Mouse (Mus musculus): ENCODE results near the gene Slc35e4. TPM values are rescaled to one million over a fixed set of nuclear protein-coding genes. Genes with fewer than 3 reads are reported as not detected.
A peak's percentile ranks its signal among the peaks of the same experiment; 100 is the strongest.

Slc35e4 gene
- total and polyA plus RNA-seq, 3 experiments: 0.05 TPM; not detected in 2

- Histone ChIP-seq H3K4me3 (ENCODE audit: low read depth, low read length) (peak within 1 kb of the TSS; percentile 62), H3K36me3 (replicated peaks) (no peaks in the 10 kb centered on the region), H3K27me3 (ENCODE audit: insufficient read depth, low read length) (peaks cover 14% of the 10 kb centered on the region), H3K4me1 (ENCODE audit: insufficient read depth, low read depth, low read length) (peaks cover 8% of the 10 kb centered on the region), H3K9me3 (replicated peaks) (no peaks in the 10 kb centered on the region)
- DNase-seq (ENCODE audit: low spot score) (peak; percentile 60), ATAC-seq (ENCODE audit: extremely low read depth, insufficient number of reproducible peaks, low FRiP score, poor library complexity, severe bottlenecking) (peak; percentile 68)
- TF ChIP-seq GATA1 (IDR thresholded peaks at IDR 0.05; ENCODE audit: borderline replicate concordance, low read length) (no peak), TAL1 (conservative IDR thresholded peaks at IDR 0.05; ENCODE audit: low read depth, low read length) (no peak), CTCF (IDR thresholded peaks at IDR 0.05; ENCODE audit: low read depth, low read length) (no peak)
Measured at GRCm38 (mm10) chr11:3931511-3932211, 17.2 kb upstream of the Slc35e4 start, which contains the start of gene Tcn2. Tcn2 (minus strand) TSS chr11:3932159.

GRCm38 (mm10) chr11:3930931-3931330 is 16.5 kb upstream of the Slc35e4 start:
- Histone ChIP-seq H3K36me3 (replicated peaks) (no peaks in the 10 kb centered on the region), H3K9me3 (replicated peaks) (no peaks in the 10 kb centered on the region), H3K27me3 (ENCODE audit: insufficient read depth, low read length) (peaks cover 16% of the 10 kb centered on the region), H3K4me3 (ENCODE audit: low read depth, low read length) (no peak overlapping the region; the same call in 1 of the 2 replicates), H3K4me1 (ENCODE audit: insufficient read depth, low read depth, low read length) (peaks cover 8% of the 10 kb centered on the region)
- DNase-seq (ENCODE audit: low spot score) (no peak), ATAC-seq (ENCODE audit: extremely low read depth, insufficient number of reproducible peaks, low FRiP score, poor library complexity, severe bottlenecking) (no peak)
- TF ChIP-seq GATA2 (IDR thresholded peaks at IDR 0.05; ENCODE audit: borderline replicate concordance, low read depth, low read length) (no peak), GATA1 (IDR thresholded peaks at IDR 0.05; ENCODE audit: borderline replicate concordance, low read length) (no peak), POLR2AphosphoS5 (IDR thresholded peaks at IDR 0.05; ENCODE audit: insufficient replicate concordance, low read depth, low read length) (no peak), CTCF (IDR thresholded peaks at IDR 0.05; ENCODE audit: low read depth, low read length) (no peak), TAL1 (conservative IDR thresholded peaks at IDR 0.05; ENCODE audit: low read depth, low read length) (no peak)

GRCm38 (mm10) chr11:3930019-3930418 is 15.6 kb upstream of the Slc35e4 start:
- no peak overlapping the region for H3K4me3 ChIP-seq (ENCODE audit: low read depth, low read length)
- H3K4me1 ChIP-seq (ENCODE audit: insufficient read depth, low read depth, low read length): peaks cover 8% of the 10 kb centered on the region
- no peak for TF ChIP-seq CTCF (IDR thresholded peaks at IDR 0.05; ENCODE audit: low read depth, low read length)
- no peak for TF ChIP-seq GATA2 (IDR thresholded peaks at IDR 0.05; ENCODE audit: borderline replicate concordance, low read depth, low read length)
- TF ChIP-seq GATA1 (IDR thresholded peaks at IDR 0.05; ENCODE audit: borderline replicate concordance, low read length): no peak
- TF ChIP-seq TAL1 (conservative IDR thresholded peaks at IDR 0.05; ENCODE audit: low read depth, low read length): no peak
- no peak for TF ChIP-seq POLR2AphosphoS5 (IDR thresholded peaks at IDR 0.05; ENCODE audit: insufficient replicate concordance, low read depth, low read length)
- H3K36me3 ChIP-seq (replicated peaks): no peaks in the 10 kb centered on the region
- DNase-seq (ENCODE audit: low spot score) (no peak), ATAC-seq (ENCODE audit: extremely low read depth, insufficient number of reproducible peaks, low FRiP score, poor library complexity, severe bottlenecking) (no peak)
- no peaks in the 10 kb centered on the region for H3K9me3 ChIP-seq (replicated peaks)
- peaks cover 18% of the 10 kb centered on the region for H3K27me3 ChIP-seq (ENCODE audit: insufficient read depth, low read length)

GRCm38 (mm10) chr11:3925916-3926315 is 11.5 kb upstream of the Slc35e4 start:
- peaks cover 7% of the 10 kb centered on the region; the same call in 1 of the 2 replicates for H3K27me3 ChIP-seq (ENCODE audit: insufficient read depth, low read length)
- TF ChIP-seq GATA2 (IDR thresholded peaks at IDR 0.05; ENCODE audit: borderline replicate concordance, low read depth, low read length) (no peak), CTCF (IDR thresholded peaks at IDR 0.05; ENCODE audit: low read depth, low read length) (no peak), POLR2AphosphoS5 (IDR thresholded peaks at IDR 0.05; ENCODE audit: insufficient replicate concordance, low read depth, low read length) (no peak), GATA1 (IDR thresholded peaks at IDR 0.05; ENCODE audit: borderline replicate concordance, low read length) (no peak), TAL1 (conservative IDR thresholded peaks at IDR 0.05; ENCODE audit: low read depth, low read length) (no peak)
- no peak for DNase-seq (ENCODE audit: low spot score)

GRCm38 (mm10) chr11:3922731-3923130 is 8.3 kb upstream of the Slc35e4 start:
- TF ChIP-seq CTCF (IDR thresholded peaks at IDR 0.05; ENCODE audit: low read depth, low read length): no peak
- TF ChIP-seq POLR2AphosphoS5 (IDR thresholded peaks at IDR 0.05; ENCODE audit: insufficient replicate concordance, low read depth, low read length): no peak
- TF ChIP-seq GATA1 (IDR thresholded peaks at IDR 0.05; ENCODE audit: borderline replicate concordance, low read length): no peak
- no peak for TF ChIP-seq GATA2 (IDR thresholded peaks at IDR 0.05; ENCODE audit: borderline replicate concordance, low read depth, low read length)
- TF ChIP-seq TAL1 (conservative IDR thresholded peaks at IDR 0.05; ENCODE audit: low read depth, low read length): no peak
- H3K9me3 ChIP-seq (replicated peaks): no peaks in the 10 kb centered on the region
- no peaks in the 10 kb centered on the region for H3K4me1 ChIP-seq (ENCODE audit: insufficient read depth, low read depth, low read length)
- DNase-seq (ENCODE audit: low spot score) (no peak), ATAC-seq (ENCODE audit: extremely low read depth, insufficient number of reproducible peaks, low FRiP score, poor library complexity, severe bottlenecking) (no peak)
- H3K36me3 ChIP-seq (replicated peaks): no peaks in the 10 kb centered on the region
- peaks cover 9% of the 10 kb centered on the region; the same call in 1 of the 2 replicates for H3K27me3 ChIP-seq (ENCODE audit: insufficient read depth, low read length)
- H3K4me3 ChIP-seq (ENCODE audit: low read depth, low read length): no peak overlapping the region

More at GRCm38 (mm10) chr11:3925916-3926315, 11.5 kb upstream of the Slc35e4 start:
- ATAC-seq (ENCODE audit: extremely low read depth, insufficient number of reproducible peaks, low FRiP score, poor library complexity, severe bottlenecking): no peak
- Histone ChIP-seq H3K4me3 (ENCODE audit: low read depth, low read length) (no peak overlapping the region), H3K36me3 (replicated peaks) (no peaks in the 10 kb centered on the region), H3K9me3 (replicated peaks) (no peaks in the 10 kb centered on the region), H3K4me1 (ENCODE audit: insufficient read depth, low read depth, low read length) (no peaks in the 10 kb centered on the region)

GRCm38 (mm10) chr11:3922115-3922514 is 7.7 kb upstream of the Slc35e4 start:
- Histone ChIP-seq H3K27me3 (ENCODE audit: insufficient read depth, low read length) (peaks cover 9% of the 10 kb centered on the region; the same call in 1 of the 2 replicates), H3K4me3 (ENCODE audit: low read depth, low read length) (no peak overlapping the region), H3K4me1 (ENCODE audit: insufficient read depth, low read depth, low read length) (no peaks in the 10 kb centered on the region), H3K36me3 (replicated peaks) (no peaks in the 10 kb centered on the region), H3K9me3 (replicated peaks) (no peaks in the 10 kb centered on the region)
- DNase-seq (ENCODE audit: low spot score): no peak
- ATAC-seq (ENCODE audit: extremely low read depth, insufficient number of reproducible peaks, low FRiP score, poor library complexity, severe bottlenecking): no peak
- TF ChIP-seq GATA2 (IDR thresholded peaks at IDR 0.05; ENCODE audit: borderline replicate concordance, low read depth, low read length) (no peak), TAL1 (conservative IDR thresholded peaks at IDR 0.05; ENCODE audit: low read depth, low read length) (no peak), GATA1 (IDR thresholded peaks at IDR 0.05; ENCODE audit: borderline replicate concordance, low read length) (no peak), POLR2AphosphoS5 (IDR thresholded peaks at IDR 0.05; ENCODE audit: insufficient replicate concordance, low read depth, low read length) (no peak), CTCF (IDR thresholded peaks at IDR 0.05; ENCODE audit: low read depth, low read length) (no peak)
